8 mouse cellular contexts compared by ENCODE assay signal in the genomic region with DNA sequence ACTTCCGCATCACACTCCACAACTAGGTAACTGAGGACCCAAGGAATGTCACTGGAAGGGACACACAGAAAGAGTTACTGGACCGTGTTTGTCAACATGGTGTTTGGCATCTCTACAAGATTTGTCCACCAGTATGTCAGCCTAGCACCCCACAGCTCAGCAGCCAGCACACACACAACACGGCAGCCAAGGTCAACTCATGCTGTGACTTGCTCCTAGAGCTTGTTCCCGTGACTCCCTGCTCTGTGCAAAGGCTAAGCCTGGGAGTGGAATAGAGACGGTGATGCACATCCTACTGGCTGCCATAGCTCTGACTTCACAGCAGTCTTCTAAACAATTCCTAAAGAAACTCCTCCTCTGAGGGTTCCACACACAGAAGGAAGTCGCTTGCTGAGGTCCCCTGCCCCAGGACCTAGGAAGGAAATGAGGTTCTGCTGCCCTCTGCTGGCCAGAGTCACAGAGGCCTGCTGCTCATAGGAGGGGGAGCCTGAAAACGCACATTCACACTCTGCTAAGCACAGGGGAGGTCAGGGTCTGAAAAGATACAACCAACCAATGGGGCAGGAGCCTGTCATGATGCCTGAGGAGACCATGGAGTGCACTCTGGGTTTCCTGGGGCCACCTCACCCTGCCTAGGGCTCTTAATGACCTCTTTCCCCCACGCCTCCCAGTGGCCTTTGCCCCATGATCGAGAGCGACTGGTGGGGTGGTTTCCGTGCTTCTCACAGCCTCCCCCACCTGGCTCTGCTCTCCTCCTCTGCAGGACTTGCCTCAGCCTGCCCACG. TPM values are rescaled to one million over a fixed set of nuclear protein-coding genes. Genes with fewer than 3 reads are reported as not detected.
DNase-seq lines count a peak whose midpoint lies in the region; ATAC-seq and TF ChIP-seq lines count a peak whose summit lies in the region.

No protein-coding gene starts in this region.

- no peaks in the 10 kb centered on the region for H3K9me3 ChIP-seq in forebrain, postnatal 0 days (ENCODE audit: low read length)
- H3K9me3 ChIP-seq in hindbrain, embryonic 10.5 days, result no peaks in the 10 kb centered on the region

- peak; percentile 94 for ATAC-seq in forebrain, postnatal 0 days

- H3K36me3 ChIP-seq in forebrain, postnatal 0 days (ENCODE audit: insufficient read depth), result peaks cover 57% of the 10 kb centered on the region
- peaks cover 99% of the 10 kb centered on the region for H3K36me3 ChIP-seq in hindbrain, embryonic 10.5 days

- no peak overlapping the region for H3K4me2 ChIP-seq in forebrain, postnatal 0 days (ENCODE audit: low read depth)

- H3K27me3 ChIP-seq in forebrain, postnatal 0 days (ENCODE audit: insufficient read depth, low read length), result no peaks in the 10 kb centered on the region
- no peaks in the 10 kb centered on the region for H3K27me3 ChIP-seq in hindbrain, embryonic 10.5 days (ENCODE audit: insufficient read depth, poor library complexity, severe bottlenecking)

- WGBS in forebrain, postnatal 0 days, result 48% methylated on average over 12 of the region's 12 CpGs
- 38% methylated on average over 12 of the region's 12 CpGs for WGBS in hindbrain, embryonic 10.5 days

- no peak overlapping the region for H3K4me3 ChIP-seq in forebrain, postnatal 0 days (ENCODE audit: low read depth, low read length)
- no peak overlapping the region for H3K4me3 ChIP-seq in hindbrain, embryonic 10.5 days

- H3K4me1 ChIP-seq in forebrain, postnatal 0 days (ENCODE audit: insufficient read depth), result no peaks in the 10 kb centered on the region; the same call in 1 of the 2 replicates
- H3K4me1 ChIP-seq in hindbrain, embryonic 10.5 days (replicated peaks), result peaks cover 23% of the 10 kb centered on the region

- H3K9ac ChIP-seq in forebrain, postnatal 0 days, result no peak overlapping the region

- peak; percentile 87 for DNase-seq in MN1 (ENCODE audit: low spot score)
- peak; percentile 92 for DNase-seq in cerebellum, adult 8-10 months
- DNase-seq in forebrain, postnatal 0 days, result peak; percentile 88
- peak; percentile 89 for DNase-seq in hindbrain, embryonic 10.5 days (ENCODE audit: low spot score)
- DNase-seq in layer of hippocampus, postnatal 10 days (ENCODE audit: low spot score in 2 of 2), result peak; percentile 92 to 93
- peak; percentile 82 for DNase-seq in lung, postnatal 25 days (ENCODE audit: low spot score)
- DNase-seq in retina, postnatal 1 day, result peak; percentile 88
- peak; percentile 76 for DNase-seq in urinary bladder, adult 2 months (ENCODE audit: low spot score)

- TF ChIP-seq CTCF in forebrain, postnatal 0 days (IDR thresholded peaks at IDR 0.05; ENCODE audit: low read depth), result peak; percentile 96

- H3K27ac ChIP-seq in forebrain, postnatal 0 days (ENCODE audit: low read depth, low read length), result no peak overlapping the region
- H3K27ac ChIP-seq in hindbrain, embryonic 10.5 days, result no peak overlapping the region; the same call in 1 of the 2 replicates

RNA-seq across cellular contexts. Expression of a gene that starts 6.0 kb away (rescaled TPM):
- total RNA-seq in forebrain, postnatal 0 days (2014; rRNA removed), result 42.2 and 43.2 TPM in 2 replicates
- 30.4 and 34.9 TPM in 2 replicates for polyA plus RNA-seq in forebrain, postnatal 0 days (2015; fragmentation: Nextera tagmentation; extraction: Ambion mirVana)
- polyA plus RNA-seq in hindbrain, embryonic 10.5 days (2016; fragmentation: Nextera tagmentation; extraction: Ambion mirVana), result 48.8 and 50.0 TPM in 2 replicates
- 10 to 100 TPM; 36.5 to 39.7 TPM for total RNA-seq in layer of hippocampus, postnatal 10 days (2021)
- 55.5 and 59.5 TPM in 2 replicates for polyA plus RNA-seq in urinary bladder, adult 2 months (2012; rRNA removed)

RNA-seq across cellular contexts. Expression of a gene that starts 20.5 kb away (rescaled TPM):
- total RNA-seq in forebrain, postnatal 0 days (2014; rRNA removed), result 0.77 and 1.1 TPM in 2 replicates
- 0.86 and 1.2 TPM in 2 replicates for polyA plus RNA-seq in forebrain, postnatal 0 days (2015; fragmentation: Nextera tagmentation; extraction: Ambion mirVana)
- 1.0 and 1.2 TPM in 2 replicates for polyA plus RNA-seq in hindbrain, embryonic 10.5 days (2016; fragmentation: Nextera tagmentation; extraction: Ambion mirVana)
- 1 to 10 TPM; 3.5 to 3.8 TPM for total RNA-seq in layer of hippocampus, postnatal 10 days (2021)
- 16.7 and 19.2 TPM in 2 replicates for polyA plus RNA-seq in urinary bladder, adult 2 months (2012; rRNA removed)
